ENCODE assay signal across 21 mouse cellular contexts in the genomic region with DNA sequence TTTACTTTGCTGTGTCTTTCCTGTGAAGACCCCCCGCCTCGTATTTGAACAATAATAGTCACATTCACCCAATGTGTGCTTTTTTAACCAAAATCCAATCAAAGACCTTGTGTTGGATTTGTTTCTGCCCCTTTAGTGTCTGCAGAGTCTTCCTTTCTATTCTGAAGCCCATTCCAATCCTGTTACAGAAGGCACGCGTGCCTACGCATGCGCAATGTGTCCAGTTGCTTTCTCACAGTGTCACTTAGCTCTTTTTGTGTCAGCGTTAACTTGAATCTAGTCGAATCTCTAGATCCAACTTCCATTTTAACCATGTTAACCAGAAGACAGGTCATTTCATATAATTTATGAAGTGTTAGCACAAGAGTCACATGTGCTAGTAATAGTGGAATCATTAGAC. TPM values are rescaled to one million over a fixed set of nuclear protein-coding genes. Genes with fewer than 3 reads are reported as not detected.
DNase-seq lines count a peak whose midpoint lies in the region; ATAC-seq and TF ChIP-seq lines count a peak whose summit lies in the region.
"Had no signal": no experiment of that assay in that cellular context is flagged by ENCODE, and none has a peak within 500 bp of the region (broad histone marks: within the 10 kb centered on the region; RNA-seq: fewer than 3 reads in every experiment).

No protein-coding gene starts in this region.

- H3K4me2 ChIP-seq in forebrain, embryonic 12.5 days = no peak overlapping the region
- no peak overlapping the region for H3K4me2 ChIP-seq in forebrain, embryonic 13.5 days
- H3K4me2 ChIP-seq in lung, embryonic 14.5 days = 0 out of 2 replicates have a peak overlapping the region, but pooled peaks have one; percentile 8
- H3K4me2 ChIP-seq in liver, postnatal 0 days (ENCODE audit: low read depth, low read length) = 0 out of 2 replicates have a peak overlapping the region, but pooled peaks have one; percentile 11
- H3K4me2 ChIP-seq: embryonic facial prominence, embryonic 15.5 days; intestine, embryonic 15.5 days; limb, embryonic 12.5 days; midbrain, embryonic 12.5 days had no signal

- H3K27ac ChIP-seq in forebrain, embryonic 12.5 days = 0 out of 2 replicates have a peak overlapping the region, but pooled peaks have one; percentile 13
- H3K27ac ChIP-seq in forebrain, embryonic 13.5 days = no peak overlapping the region
- H3K27ac ChIP-seq in lung, embryonic 14.5 days (ENCODE audit: low read depth) = no peak overlapping the region
- peak overlapping the region; percentile 28 for H3K27ac ChIP-seq in MEL (ENCODE audit: control insufficient read depth, low read depth, low read length)
- no peak overlapping the region for H3K27ac ChIP-seq in liver, postnatal 0 days (ENCODE audit: low read depth)
- H3K27ac ChIP-seq: embryonic facial prominence, embryonic 15.5 days; gastrocnemius, adult 2 months; intestine, embryonic 15.5 days; limb, embryonic 12.5 days; midbrain, embryonic 12.5 days had no signal

- H3K36me3 ChIP-seq in forebrain, embryonic 12.5 days (replicated peaks) = no peaks in the 10 kb centered on the region
- no peaks in the 10 kb centered on the region for H3K36me3 ChIP-seq in forebrain, embryonic 13.5 days (ENCODE audit: poor library complexity, severe bottlenecking)
- H3K36me3 ChIP-seq in lung, embryonic 14.5 days (ENCODE audit: insufficient read depth) = no peaks in the 10 kb centered on the region
- peaks cover 0 to 6% of the 10 kb centered on the region in 2 experiments; a peak in 2 of 4 replicates for H3K36me3 ChIP-seq in MEL (ENCODE audit: control insufficient read depth in 1 of 2, insufficient read depth in 2 of 2, low read length in 2 of 2)
- no peaks in the 10 kb centered on the region for H3K36me3 ChIP-seq in liver, postnatal 0 days (replicated peaks; ENCODE audit: insufficient read depth, low read length)
- H3K36me3 ChIP-seq: embryonic facial prominence, embryonic 15.5 days; intestine, embryonic 15.5 days; limb, embryonic 12.5 days; midbrain, embryonic 12.5 days had no signal

- TF ChIP-seq RAD21 in MEL (IDR thresholded peaks at IDR 0.05; ENCODE audit: low read depth, low read length) = no peak

- H3K9ac ChIP-seq in forebrain, embryonic 12.5 days = no peak overlapping the region
- no peak overlapping the region for H3K9ac ChIP-seq in forebrain, embryonic 13.5 days
- H3K9ac ChIP-seq in lung, embryonic 14.5 days = no peak overlapping the region
- no peak overlapping the region for H3K9ac ChIP-seq in MEL (ENCODE audit: control insufficient read depth, low read depth, low read length, poor library complexity, severe bottlenecking)
- H3K9ac ChIP-seq in liver, postnatal 0 days (replicated peaks) = no peak overlapping the region
- H3K9ac ChIP-seq: embryonic facial prominence, embryonic 15.5 days; intestine, embryonic 15.5 days; limb, embryonic 12.5 days; midbrain, embryonic 12.5 days had no signal

- H3K9me3 ChIP-seq in forebrain, embryonic 12.5 days = no peaks in the 10 kb centered on the region
- H3K9me3 ChIP-seq in forebrain, embryonic 13.5 days (replicated peaks) = no peaks in the 10 kb centered on the region; the same call in 1 of the 2 replicates
- H3K9me3 ChIP-seq in lung, embryonic 14.5 days (ENCODE audit: low read depth, low read length) = no peaks in the 10 kb centered on the region
- no peaks in the 10 kb centered on the region for H3K9me3 ChIP-seq in MEL (replicated peaks; ENCODE audit: insufficient read depth, low read length)
- 0 out of 2 replicates have a peak, but pooled peaks cover 3% of the 10 kb centered on the region for H3K9me3 ChIP-seq in liver, postnatal 0 days (ENCODE audit: low read length)
- H3K9me3 ChIP-seq: embryonic facial prominence, embryonic 15.5 days; intestine, embryonic 15.5 days; midbrain, embryonic 12.5 days had no signal

- TF ChIP-seq CTCF in lung, embryonic 14.5 days (IDR thresholded peaks at IDR 0.05; ENCODE audit: low read depth) = no peak
- TF ChIP-seq CTCF in MEL (IDR thresholded peaks at IDR 0.05 in 2 of 3, conservative IDR thresholded peaks at IDR 0.05 in 1 of 3; ENCODE audit: control insufficient read depth in 1 of 3, insufficient read depth in 1 of 3, low read depth in 2 of 3, low read length in 3 of 3, poor library complexity in 1 of 3, severe bottlenecking in 1 of 3) = no peak
- TF ChIP-seq CTCF in liver, postnatal 0 days (IDR thresholded peaks at IDR 0.05; ENCODE audit: low read depth) = no peak

- H3K4me1 ChIP-seq in forebrain, embryonic 12.5 days = peaks cover 14% of the 10 kb centered on the region
- peaks cover 17% of the 10 kb centered on the region for H3K4me1 ChIP-seq in forebrain, embryonic 13.5 days
- no peaks in the 10 kb centered on the region for H3K4me1 ChIP-seq in lung, embryonic 14.5 days (ENCODE audit: insufficient read depth)
- H3K4me1 ChIP-seq in MEL (ENCODE audit: control insufficient read depth in 1 of 2, insufficient read depth in 2 of 2, low read length in 2 of 2) = peaks cover 0 to 8% of the 10 kb centered on the region in 2 experiments; a peak in 1 of 4 replicates
- H3K4me1 ChIP-seq in liver, postnatal 0 days (ENCODE audit: insufficient read depth) = no peaks in the 10 kb centered on the region
- H3K4me1 ChIP-seq: embryonic facial prominence, embryonic 15.5 days; intestine, embryonic 15.5 days had no signal

- peaks cover 4% of the 10 kb centered on the region; the same call in 1 of the 2 replicates for H3K27me3 ChIP-seq in forebrain, embryonic 12.5 days
- H3K27me3 ChIP-seq in forebrain, embryonic 13.5 days = no peaks in the 10 kb centered on the region
- H3K27me3 ChIP-seq in lung, embryonic 14.5 days (ENCODE audit: insufficient read depth, low read length) = no peaks in the 10 kb centered on the region
- H3K27me3 ChIP-seq in MEL (ENCODE audit: control insufficient read depth in 1 of 2, insufficient read depth in 2 of 2, low read length in 2 of 2) = no peaks in the 10 kb centered on the region; a peak in 1 of 4 replicates
- no peaks in the 10 kb centered on the region for H3K27me3 ChIP-seq in liver, postnatal 0 days (ENCODE audit: insufficient read depth, low read length)
- H3K27me3 ChIP-seq: embryonic facial prominence, embryonic 15.5 days; intestine, embryonic 15.5 days; limb, embryonic 12.5 days had no signal

- no peak for TF ChIP-seq POLR2A in MEL (IDR thresholded peaks at IDR 0.05; ENCODE audit: control insufficient read depth in 1 of 2, insufficient read depth in 1 of 2, low read depth in 1 of 2, low read length in 2 of 2, poor library complexity in 1 of 2)

- no peak for TF ChIP-seq EP300 in MEL (IDR thresholded peaks at IDR 0.05; ENCODE audit: low read depth in 1 of 2, low read length in 2 of 2)
- no peak for TF ChIP-seq EP300 in liver, postnatal 0 days (IDR thresholded peaks at IDR 0.05; ENCODE audit: low read depth)

- no peak for ATAC-seq in forebrain, embryonic 12.5 days (ENCODE audit: low FRiP score)
- ATAC-seq in forebrain, embryonic 13.5 days = no peak
- no peak for ATAC-seq in lung, embryonic 14.5 days (ENCODE audit: insufficient read depth)
- ATAC-seq in liver, postnatal 0 days = no peak
- ATAC-seq: intestine, embryonic 15.5 days had no signal

- no peak overlapping the region for H3K4me3 ChIP-seq in forebrain, embryonic 12.5 days (replicated peaks)
- no peak overlapping the region for H3K4me3 ChIP-seq in forebrain, embryonic 13.5 days
- no peak overlapping the region for H3K4me3 ChIP-seq in lung, embryonic 14.5 days (ENCODE audit: low read depth, low read length)
- H3K4me3 ChIP-seq in MEL (ENCODE audit: control insufficient read depth in 1 of 2, insufficient read depth in 1 of 2, low read depth in 2 of 2, low read length in 2 of 2) = no peak overlapping the region
- no peak overlapping the region for H3K4me3 ChIP-seq in liver, postnatal 0 days (ENCODE audit: low read depth, low read length)
- H3K4me3 ChIP-seq: embryonic facial prominence, embryonic 15.5 days; gastrocnemius, adult 2 months; intestine, embryonic 15.5 days; limb, embryonic 12.5 days; midbrain, embryonic 12.5 days had no signal

- peak; percentile 48 for DNase-seq in lung, embryonic 14.5 days
- no peak for DNase-seq in lung, postnatal 14 days
- no peak for DNase-seq in MEL (ENCODE audit: low read depth, low spot score)
- DNase-seq in liver, postnatal 0 days = no peak
- no peak for DNase-seq in adrenal gland, adult (ENCODE audit: inconsistent age in 2 of 2, low spot score in 1 of 2)
- no peak for DNase-seq in layer of hippocampus, adult 9-11 months
- DNase-seq: adrenal gland, postnatal 14 days; cerebellum, adult 8-10 months; gastrocnemius, adult 2 months; heart, postnatal 4 days; kidney, adult 8-10 months; kidney, postnatal 10 days; lung, adult 18-20 months; thymus, adult 2 months had no signal

- H3K79me2 ChIP-seq in MEL (ENCODE audit: control insufficient read depth, insufficient read depth, low read length, poor library complexity) = no peaks in the 10 kb centered on the region

- 86% methylated on average over 8 of the region's 8 CpGs for WGBS in forebrain, embryonic 12.5 days
- whole genome bisulfite sequencing in forebrain, embryonic 13.5 days = 81% methylated on average over 8 of the region's 8 CpGs
- 73% methylated on average over 8 of the region's 8 CpGs for WGBS in lung, embryonic 14.5 days
- 91% methylated on average over 8 of the region's 8 CpGs for WGBS in liver, postnatal 0 days (ENCODE audit: insufficient replicate concordance)

TF ChIP-seq in MEL, 35 proteins besides CTCF, POLR2A, EP300 and RAD21:
- TF ChIP-seq CHD1 (IDR thresholded peaks at IDR 0.05; ENCODE audit: low read depth, low read length) (no peak), E2F4 (IDR thresholded peaks at IDR 0.05; ENCODE audit: borderline replicate concordance, low read depth, low read length) (no peak), GATA1 (IDR thresholded peaks at IDR 0.05; ENCODE audit: low read depth, low read length) (no peak), ZKSCAN1 (IDR thresholded peaks at IDR 0.05; ENCODE audit: low read depth, low read length) (no peak)

RNA-seq across cellular contexts. Expression of gene Hspb3, which starts 36.5 kb away (rescaled TPM):
- polyA plus RNA-seq in forebrain, embryonic 12.5 days (2016; fragmentation: Nextera tagmentation; extraction: Ambion mirVana) = 0.42 TPM in 1 of 2 replicates, not detected in the other
- polyA plus RNA-seq in forebrain, embryonic 13.5 days (2015; fragmentation: Nextera tagmentation; extraction: Ambion mirVana) = not detected in 2 replicates
- polyA plus RNA-seq in lung, embryonic 14.5 days (2014; fragmentation: Nextera tagmentation; extraction: Ambion mirVana) = 1.3 TPM in 1 of 2 replicates, not detected in the other
- total RNA-seq in MEL (2012; rRNA removed) = not detected in 2 replicates
- not detected for polyA plus RNA-seq in MEL (2012; ENCODE audit: insufficient read depth in 1 of 2, insufficient read length in 2 of 2, low read depth in 1 of 2, low replicate concordance in 2 of 2, missing spikeins in 1 of 2)
- 0.38 TPM in 1 of 2 replicates, not detected in the other for polyA plus RNA-seq in liver, postnatal 0 days (2015; fragmentation: Nextera tagmentation; extraction: Ambion mirVana)
- total RNA-seq: adrenal gland, postnatal 14 days; neutrophil, adult 5-6 weeks had no signal
- polyA plus RNA-seq: intestine, embryonic 15.5 days; midbrain, embryonic 12.5 days had no signal

Comparison
In these comparisons a context has a peak if more than half of its experiments do, and no peak if none do; other contexts are left out.
1. H3K27ac ChIP-seq: peak in forebrain, embryonic 12.5 days (single experiment) and MEL (single experiment); none in forebrain, embryonic 13.5 days (single experiment), lung, embryonic 14.5 days (single experiment) and liver, postnatal 0 days (single experiment).
2. H3K4me2 ChIP-seq: peak in lung, embryonic 14.5 days (single experiment) and liver, postnatal 0 days (single experiment); none in forebrain, embryonic 12.5 days (single experiment) and forebrain, embryonic 13.5 days (single experiment).